Mouse (Mus musculus): ENCODE measurements at regions not wholly inside any gene's neighbourhood (a gene's known extent, or its start where the extent isn't known, plus 50 kb on each side); places are given as distances from the start of the nearest gene placed in this dataset.

GRCm38 (mm10) chr4:152878941-152879340, 401.3 kb upstream of the Kcnab2 start:
- no peak for TF ChIP-seq CTCF (IDR thresholded peaks at IDR 0.05; ENCODE audit: low read depth, low read length)
- no peak for TF ChIP-seq POLR2A (IDR thresholded peaks at IDR 0.05; ENCODE audit: extremely low read depth, insufficient read depth, low read length)

All from liver, adult 2 months (tissue).